Mouse (Mus musculus) liver, embryonic 14 days (tissue): Measurements from ENCODE around the gene Slc6a20b. TPM values are rescaled to one million over a fixed set of nuclear protein-coding genes. Genes with fewer than 3 reads are reported as not detected.

ENCODE experiments used
- polyA plus RNA-seq: library from polyadenylated mRNA; depleted of rRNA; stranded (reverse); fragments of >200 nt; gene quantifications from 2 replicates; pipeline ENCODE4 v1.2.3, GENCODE M21; 2012; rRNA removed

The Slc6a20b gene
- 0.19 and 0.24 TPM in 2 replicates for polyA plus RNA-seq

GRCm38 (mm10) chr9:123632281-123632680 lies at the start of gene Slc6a20b:
Slc6a20b (minus strand) TSS chr9:123632565.

GRCm38 (mm10) chr9:123678327-123679105 lies 46.2 kb upstream of the Slc6a20b start, which contains the start of the genes Ccr9 and Slc6a20a:
Ccr9 (plus strand) TSS chr9:123678439.
Slc6a20a (minus strand) TSS chr9:123678885.

Other genes starting within 250 kb of the Slc6a20b start
- gene Limd1, start 153.9 kb downstream of the Slc6a20b start, polyA plus RNA-seq = 10.9 and 12.9 TPM in 2 replicates
- 10.3 and 12.4 TPM in 2 replicates for gene Sacm1l, start 102.8 kb downstream of the Slc6a20b start, polyA plus RNA-seq
- 0.11 and 0.21 TPM in 2 replicates for gene Ccr9, start 45.9 kb upstream of the Slc6a20b start, polyA plus RNA-seq
- 2.2 and 3.2 TPM in 2 replicates for gene Slc6a20a, start 46.3 kb upstream of the Slc6a20b start, polyA plus RNA-seq
- 6.9 and 7.0 TPM in 2 replicates for gene Lztfl1, start 85.1 kb upstream of the Slc6a20b start, polyA plus RNA-seq
- 0.02 and 0.03 TPM in 2 replicates for gene Cxcr6, start 173.9 kb upstream of the Slc6a20b start, polyA plus RNA-seq
- gene Fyco1, start 219.3 kb upstream of the Slc6a20b start, polyA plus RNA-seq = 2.0 and 2.2 TPM in 2 replicates
- under 0.01 TPM in 1 of 2 replicates, not detected in the other for gene Xcr1, start 229.5 kb upstream of the Slc6a20b start, polyA plus RNA-seq